Mouse (Mus musculus): ENCODE data around the gene Cdh1. TPM values are rescaled to one million over a fixed set of nuclear protein-coding genes. Genes with fewer than 3 reads are reported as not detected.
"Not testable (repeated sequence)": the region's sequence is repeated elsewhere in the genome, so short reads cannot be mapped to it uniquely, and the experiment has no call there.

Gene Cdh1
- polyA plus RNA-seq, 1 experiment from 2014 or later, result 5.6 TPM

DNA sequence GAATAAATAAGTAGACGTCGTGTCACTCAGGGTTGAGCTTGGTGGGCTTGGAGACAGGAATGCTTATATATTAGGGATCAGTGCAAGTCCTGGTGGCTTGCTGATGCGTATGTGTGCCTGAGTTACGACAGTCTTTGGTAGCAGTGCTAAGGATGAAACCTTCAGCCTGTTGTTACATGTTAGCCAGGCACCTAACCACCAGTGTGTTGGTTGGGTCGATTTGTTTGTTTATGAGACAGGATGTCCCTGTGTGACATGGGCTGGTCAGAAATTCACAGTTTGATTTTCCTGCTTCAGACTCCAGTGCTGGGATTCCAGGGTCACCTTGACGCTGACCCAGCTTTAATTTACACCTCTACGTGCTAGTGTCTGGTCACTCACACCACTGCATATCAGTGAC lies 2.5 kb downstream of the Cdh1 start:
- DNase-seq (ENCODE audit: low spot score), result no peak
- Histone ChIP-seq H3K9ac (ENCODE audit: low read length) (no peak overlapping the region), H3K4me3 (ENCODE audit: low read depth, low read length) (no peak overlapping the region), H3K4me1 (ENCODE audit: control insufficient read depth, insufficient read depth, low read length) (peaks cover 12% of the 10 kb centered on the region), H3K9me3 (ENCODE audit: control insufficient read depth, low read length) (no peaks in the 10 kb centered on the region), H3K36me3 (ENCODE audit: control insufficient read depth, insufficient read depth, low read length) (no peaks in the 10 kb centered on the region), H3K27me3 (ENCODE audit: control insufficient read depth, insufficient read depth, low read length) (peaks cover 41% of the 10 kb centered on the region), H3K4me2 (ENCODE audit: low read depth) (no peak overlapping the region), H3K27ac (ENCODE audit: low read depth, low read length) (no peak overlapping the region)
- WGBS, result 73% methylated on average over 7 of the region's 7 CpGs
- no peak for ATAC-seq (ENCODE audit: insufficient read depth, low FRiP score, low TSS enrichment)

DNA sequence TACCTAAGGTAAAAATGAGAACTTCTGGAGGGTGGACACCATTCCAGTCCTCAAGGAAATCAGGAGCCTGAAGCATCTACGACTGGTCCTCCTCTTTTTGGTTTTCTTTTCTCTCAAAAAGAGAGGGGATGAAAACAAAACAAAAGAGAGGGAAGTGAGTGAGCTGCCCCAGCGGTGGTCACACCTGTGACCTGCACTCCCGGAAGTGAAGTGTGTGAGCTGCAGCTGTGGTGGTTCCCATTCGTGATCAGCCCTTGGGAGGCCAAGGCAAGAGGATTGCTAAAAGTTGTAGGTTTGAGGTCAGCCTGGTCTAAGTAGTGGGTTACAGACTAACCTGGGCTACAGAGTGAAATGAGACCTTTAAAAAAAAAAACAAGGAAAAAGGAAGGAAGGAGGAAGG lies 3.0 kb downstream of the Cdh1 start:
- H3K4me1 ChIP-seq (ENCODE audit: control insufficient read depth, insufficient read depth, low read length), result peaks cover 12% of the 10 kb centered on the region
- H3K36me3 ChIP-seq (ENCODE audit: control insufficient read depth, insufficient read depth, low read length), result no peaks in the 10 kb centered on the region
- H3K27ac ChIP-seq (ENCODE audit: low read depth, low read length), result no peak overlapping the region
- DNase-seq (ENCODE audit: low spot score), result no peak
- no peak overlapping the region for H3K4me2 ChIP-seq (ENCODE audit: low read depth)
- 57% methylated on average over 4 of the region's 4 CpGs for WGBS
- H3K27me3 ChIP-seq (ENCODE audit: control insufficient read depth, insufficient read depth, low read length), result peaks cover 41% of the 10 kb centered on the region
- ATAC-seq (ENCODE audit: insufficient read depth, low FRiP score, low TSS enrichment), result no peak
- H3K4me3 ChIP-seq (ENCODE audit: low read depth, low read length), result no peak overlapping the region
- no peaks in the 10 kb centered on the region for H3K9me3 ChIP-seq (ENCODE audit: control insufficient read depth, low read length)
- no peak overlapping the region for H3K9ac ChIP-seq (ENCODE audit: low read length)

DNA sequence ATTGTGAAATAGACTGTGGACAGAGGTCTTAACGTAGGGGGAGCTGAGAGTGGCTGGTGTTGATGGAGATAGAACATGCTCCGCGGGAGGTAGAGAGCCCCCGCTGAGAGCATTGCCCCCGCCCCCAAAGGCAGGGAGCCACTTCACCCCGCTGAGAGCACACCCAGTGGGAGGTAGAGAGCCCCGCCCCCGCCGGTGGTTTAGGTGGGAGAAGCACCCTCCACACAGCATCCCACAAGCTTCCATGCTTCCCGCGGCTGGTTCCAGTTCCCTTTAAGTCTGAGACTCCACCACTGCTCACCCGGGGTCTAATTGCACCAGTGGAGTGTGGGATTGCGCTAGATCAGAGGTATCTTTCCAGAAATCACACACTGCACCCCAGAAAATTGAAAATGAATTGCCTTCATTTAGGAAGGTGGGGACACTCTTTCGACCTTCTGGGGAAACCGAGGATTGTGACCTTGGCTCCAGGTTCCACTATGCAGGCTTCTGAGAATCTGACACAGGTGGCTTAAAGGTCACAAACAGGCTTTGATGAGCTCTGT lies 3.5 kb downstream of the Cdh1 start:
- no peak overlapping the region for H3K4me3 ChIP-seq (ENCODE audit: low read depth, low read length)
- ATAC-seq (ENCODE audit: insufficient read depth, low FRiP score, low TSS enrichment) (no peak), DNase-seq (ENCODE audit: low spot score) (no peak)
- no peaks in the 10 kb centered on the region for H3K36me3 ChIP-seq (ENCODE audit: control insufficient read depth, insufficient read depth, low read length)
- H3K4me2 ChIP-seq (ENCODE audit: low read depth), result no peak overlapping the region
- H3K9ac ChIP-seq (ENCODE audit: low read length), result no peak overlapping the region
- H3K9me3 ChIP-seq (ENCODE audit: control insufficient read depth, low read length), result no peaks in the 10 kb centered on the region
- 43% methylated on average over 15 of the region's 15 CpGs for WGBS
- H3K4me1 ChIP-seq (ENCODE audit: control insufficient read depth, insufficient read depth, low read length), result peaks cover 12% of the 10 kb centered on the region
- H3K27me3 ChIP-seq (ENCODE audit: control insufficient read depth, insufficient read depth, low read length), result peaks cover 41% of the 10 kb centered on the region
- H3K27ac ChIP-seq (ENCODE audit: low read depth, low read length), result no peak overlapping the region

DNA sequence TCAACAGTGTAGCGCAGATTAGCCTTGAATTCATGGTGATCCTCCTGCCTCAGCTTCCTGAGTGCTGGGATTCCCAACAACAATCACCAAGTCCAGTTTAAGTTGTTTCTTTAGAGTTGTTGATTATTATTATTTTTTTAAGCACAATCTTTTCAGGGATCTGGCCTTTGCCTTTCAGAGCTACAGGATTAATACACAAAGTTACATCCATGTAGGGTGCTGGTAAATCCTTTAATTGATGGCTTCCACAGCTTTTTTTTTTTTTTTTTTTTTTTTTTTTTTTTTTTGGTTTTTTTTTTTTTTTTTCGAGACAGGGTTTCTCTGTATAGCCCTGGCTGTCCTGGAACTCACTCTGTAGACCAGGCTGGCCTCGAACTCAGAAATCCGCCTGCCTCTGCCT lies 4.6 kb downstream of the Cdh1 start:
- H3K36me3 ChIP-seq (ENCODE audit: control insufficient read depth, insufficient read depth, low read length); DNase-seq (ENCODE audit: low spot score); H3K9me3 ChIP-seq (ENCODE audit: control insufficient read depth, low read length); H3K4me2 ChIP-seq (ENCODE audit: low read depth); ATAC-seq (ENCODE audit: insufficient read depth, low FRiP score, low TSS enrichment); H3K9ac ChIP-seq (ENCODE audit: low read length); H3K4me3 ChIP-seq (ENCODE audit: low read depth, low read length); H3K27ac ChIP-seq (ENCODE audit: low read depth, low read length): not testable (repeated sequence)
- WGBS, result 88% methylated on average over 4 of the region's 4 CpGs
- Histone ChIP-seq H3K27me3 (ENCODE audit: control insufficient read depth, insufficient read depth, low read length) (peaks cover 32% of the 10 kb centered on the region), H3K4me1 (ENCODE audit: control insufficient read depth, insufficient read depth, low read length) (peaks cover 12% of the 10 kb centered on the region)

DNA sequence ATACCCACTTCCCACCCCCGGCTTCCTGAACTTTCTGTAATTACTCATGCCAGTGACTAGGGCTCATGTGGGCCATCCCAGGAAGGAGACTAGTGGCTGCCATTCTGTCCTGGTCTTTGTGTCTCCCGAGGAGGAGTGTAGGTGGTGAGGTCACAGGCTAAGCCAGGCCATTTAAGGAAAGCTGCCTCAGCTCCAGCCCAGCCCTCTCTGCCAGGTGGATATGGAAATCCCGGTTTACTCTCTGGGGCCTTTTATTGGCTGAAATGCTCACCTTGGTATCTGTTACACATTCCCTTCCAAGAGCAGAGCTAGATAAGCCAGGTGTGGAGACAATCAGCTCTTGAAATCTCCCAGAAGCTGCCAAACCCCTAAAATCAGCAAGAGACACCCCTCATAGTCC lies 5.3 kb downstream of the Cdh1 start:
- Histone ChIP-seq H3K36me3 (ENCODE audit: control insufficient read depth, insufficient read depth, low read length) (no peaks in the 10 kb centered on the region), H3K4me1 (ENCODE audit: control insufficient read depth, insufficient read depth, low read length) (peaks cover 6% of the 10 kb centered on the region), H3K9me3 (ENCODE audit: control insufficient read depth, low read length) (no peaks in the 10 kb centered on the region), H3K9ac (ENCODE audit: low read length) (no peak overlapping the region), H3K27ac (ENCODE audit: low read depth, low read length) (no peak overlapping the region), H3K4me2 (ENCODE audit: low read depth) (no peak overlapping the region), H3K27me3 (ENCODE audit: control insufficient read depth, insufficient read depth, low read length) (peaks cover 25% of the 10 kb centered on the region), H3K4me3 (ENCODE audit: low read depth, low read length) (no peak overlapping the region)
- 61% methylated on average over 3 of the region's 3 CpGs for WGBS
- no peak for ATAC-seq (ENCODE audit: insufficient read depth, low FRiP score, low TSS enrichment)
- no peak for DNase-seq (ENCODE audit: low spot score)

DNA sequence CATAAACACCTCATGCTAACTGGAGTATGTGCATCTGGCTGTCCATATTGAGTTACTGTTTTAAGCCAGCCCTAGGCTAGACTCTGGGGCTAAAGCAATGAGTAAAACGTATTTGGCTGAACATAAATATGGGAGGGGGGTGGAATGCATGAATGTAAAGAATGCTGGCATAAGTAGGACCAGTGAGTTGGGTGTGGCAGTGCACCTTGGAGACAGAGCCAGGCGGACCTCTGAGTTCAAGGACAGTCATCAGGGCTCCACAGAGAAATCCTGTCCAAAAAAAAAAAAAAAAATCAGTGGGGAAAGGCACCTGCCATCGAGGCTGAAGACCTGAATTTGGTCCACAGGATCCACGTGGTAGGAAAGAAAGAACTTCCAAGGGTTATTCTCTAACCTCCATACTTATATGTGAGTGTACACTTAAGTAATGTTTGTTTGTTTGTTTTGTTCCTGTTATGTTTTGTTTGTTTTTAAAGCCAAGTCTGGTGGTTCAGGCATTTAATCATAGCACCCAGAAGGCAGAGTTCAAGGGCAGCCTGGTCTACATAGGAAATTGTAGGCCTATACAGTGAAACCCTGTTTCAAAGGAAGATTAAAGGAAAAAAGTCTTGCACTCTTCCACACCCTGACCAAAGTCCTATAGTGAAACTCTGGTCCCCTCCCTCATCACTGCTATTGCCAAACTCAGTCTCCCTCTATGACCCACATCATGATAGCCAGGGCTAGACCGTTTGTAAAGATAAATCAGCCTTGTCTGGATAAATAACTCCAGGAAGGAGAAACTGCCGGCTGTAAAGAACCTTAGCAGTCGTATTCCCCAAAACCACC lies 6.1 kb downstream of the Cdh1 start:
- H3K27me3 ChIP-seq (ENCODE audit: control insufficient read depth, insufficient read depth, low read length), result peaks cover 17% of the 10 kb centered on the region
- no peak for DNase-seq (ENCODE audit: low spot score)
- no peak overlapping the region for H3K27ac ChIP-seq (ENCODE audit: low read depth, low read length)
- no peak overlapping the region for H3K4me2 ChIP-seq (ENCODE audit: low read depth)
- H3K36me3 ChIP-seq (ENCODE audit: control insufficient read depth, insufficient read depth, low read length), result no peaks in the 10 kb centered on the region
- H3K9ac ChIP-seq (ENCODE audit: low read length), result no peak overlapping the region
- no peaks in the 10 kb centered on the region for H3K4me1 ChIP-seq (ENCODE audit: control insufficient read depth, insufficient read depth, low read length)
- no peak for ATAC-seq (ENCODE audit: insufficient read depth, low FRiP score, low TSS enrichment)
- no peaks in the 10 kb centered on the region for H3K9me3 ChIP-seq (ENCODE audit: control insufficient read depth, low read length)
- H3K4me3 ChIP-seq (ENCODE audit: low read depth, low read length), result no peak overlapping the region
- WGBS, result 74% methylated on average over 7 of the region's 7 CpGs

DNA sequence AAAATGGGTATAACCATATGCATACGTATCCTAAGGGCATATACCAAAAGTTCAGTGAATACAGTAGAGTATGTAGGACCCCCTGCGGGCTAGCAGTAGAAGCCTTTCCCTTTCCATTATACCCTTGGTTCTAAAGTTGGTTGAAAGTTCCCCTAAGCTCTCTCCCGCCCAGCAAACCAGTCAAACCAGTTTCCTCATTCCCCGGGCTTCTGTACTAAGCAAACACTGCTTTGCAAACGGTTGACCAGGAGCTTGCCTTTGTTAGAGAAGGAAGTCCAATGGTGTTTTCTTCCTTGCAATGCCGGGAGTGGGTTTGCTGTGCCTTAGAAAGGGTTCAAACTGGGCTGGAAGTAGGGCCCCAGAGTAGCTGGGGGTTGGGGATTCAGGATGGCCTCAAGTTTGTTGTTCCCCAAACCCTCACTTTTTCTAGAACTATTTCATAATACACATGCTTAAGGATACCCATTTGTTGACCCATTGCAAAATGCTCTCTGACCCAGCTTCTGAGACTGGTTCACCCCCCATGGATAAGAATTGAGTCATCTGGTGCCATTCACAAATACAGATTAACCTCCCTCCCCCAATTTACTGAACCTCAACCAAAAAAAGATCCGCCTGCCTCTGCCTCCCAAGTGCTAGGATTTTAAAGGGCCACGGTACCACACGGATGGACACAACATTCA lies 7.9 kb downstream of the Cdh1 start:
- no peak for DNase-seq (ENCODE audit: low spot score)
- Histone ChIP-seq H3K9ac (ENCODE audit: low read length) (no peak overlapping the region), H3K4me1 (ENCODE audit: control insufficient read depth, insufficient read depth, low read length) (no peaks in the 10 kb centered on the region), H3K27ac (ENCODE audit: low read depth, low read length) (no peak overlapping the region), H3K4me2 (ENCODE audit: low read depth) (no peak overlapping the region), H3K36me3 (ENCODE audit: control insufficient read depth, insufficient read depth, low read length) (no peaks in the 10 kb centered on the region), H3K27me3 (ENCODE audit: control insufficient read depth, insufficient read depth, low read length) (0 out of 2 replicates have a peak, but pooled peaks cover 2% of the 10 kb centered on the region), H3K9me3 (ENCODE audit: control insufficient read depth, low read length) (no peaks in the 10 kb centered on the region), H3K4me3 (ENCODE audit: low read depth, low read length) (no peak overlapping the region)
- ATAC-seq (ENCODE audit: insufficient read depth, low FRiP score, low TSS enrichment), result no peak
- WGBS, result 73% methylated on average over 9 of the region's 9 CpGs

DNA sequence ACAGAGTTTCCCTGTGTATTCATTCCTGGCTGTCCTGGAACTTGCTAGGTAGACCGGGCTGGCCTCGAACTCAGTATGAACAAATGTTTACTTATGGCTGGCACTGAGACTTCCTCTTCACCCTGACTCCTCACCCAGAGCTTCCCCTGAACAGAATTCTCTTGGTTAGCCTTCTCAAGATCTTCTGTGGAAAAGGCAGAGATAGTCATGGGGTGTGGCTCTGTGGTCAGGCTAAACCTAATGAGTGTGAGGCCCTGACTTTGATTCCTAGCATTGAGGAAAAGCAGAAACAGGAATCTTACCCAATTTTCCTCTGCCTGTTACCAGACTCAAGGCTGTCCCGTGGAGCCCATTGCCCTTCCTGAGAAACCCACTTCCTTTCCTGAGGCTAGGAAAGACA lies 8.9 kb downstream of the Cdh1 start:
- Histone ChIP-seq H3K9ac (ENCODE audit: low read length) (no peak overlapping the region), H3K4me1 (ENCODE audit: control insufficient read depth, insufficient read depth, low read length) (no peaks in the 10 kb centered on the region), H3K4me3 (ENCODE audit: low read depth, low read length) (no peak overlapping the region), H3K27ac (ENCODE audit: low read depth, low read length) (no peak overlapping the region), H3K4me2 (ENCODE audit: low read depth) (no peak overlapping the region), H3K36me3 (ENCODE audit: control insufficient read depth, insufficient read depth, low read length) (no peaks in the 10 kb centered on the region), H3K9me3 (ENCODE audit: control insufficient read depth, low read length) (no peaks in the 10 kb centered on the region), H3K27me3 (ENCODE audit: control insufficient read depth, insufficient read depth, low read length) (no peaks in the 10 kb centered on the region)
- 78% methylated on average over 3 of the region's 3 CpGs for WGBS
- DNase-seq (ENCODE audit: low spot score) (no peak), ATAC-seq (ENCODE audit: insufficient read depth, low FRiP score, low TSS enrichment) (no peak)

DNA sequence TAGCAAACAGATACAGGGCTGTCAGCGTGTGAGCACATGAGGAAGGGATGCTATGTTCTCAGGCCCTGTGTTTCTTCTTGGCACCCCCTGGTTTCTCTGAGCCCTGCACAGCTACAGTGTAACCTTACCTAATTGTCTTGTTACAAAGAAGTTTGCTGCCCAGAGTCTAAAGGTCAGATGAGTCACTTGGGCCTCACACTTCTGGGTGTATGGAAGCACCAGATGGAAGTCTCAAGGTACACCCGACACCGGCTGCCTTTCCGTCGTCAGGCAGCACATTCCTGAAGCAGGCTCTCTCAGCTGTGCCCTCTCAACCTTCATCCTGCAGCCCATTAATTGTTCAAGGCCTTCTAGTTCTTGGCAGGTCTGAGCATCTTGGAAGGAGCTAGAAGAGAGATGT lies 11.6 kb downstream of the Cdh1 start:
- no peak for DNase-seq (ENCODE audit: low spot score)
- Histone ChIP-seq H3K9me3 (ENCODE audit: control insufficient read depth, low read length) (no peaks in the 10 kb centered on the region), H3K27me3 (ENCODE audit: control insufficient read depth, insufficient read depth, low read length) (no peaks in the 10 kb centered on the region), H3K4me1 (ENCODE audit: control insufficient read depth, insufficient read depth, low read length) (no peaks in the 10 kb centered on the region), H3K9ac (ENCODE audit: low read length) (no peak overlapping the region), H3K4me3 (ENCODE audit: low read depth, low read length) (no peak overlapping the region), H3K27ac (ENCODE audit: low read depth, low read length) (no peak overlapping the region), H3K4me2 (ENCODE audit: low read depth) (no peak overlapping the region), H3K36me3 (ENCODE audit: control insufficient read depth, insufficient read depth, low read length) (no peaks in the 10 kb centered on the region)
- ATAC-seq (ENCODE audit: insufficient read depth, low FRiP score, low TSS enrichment), result no peak
- WGBS, result 45% methylated on average over 5 of the region's 5 CpGs
